Mouse (Mus musculus) kidney, adult 11 months (tissue): Measurements from ENCODE around the gene Gm49337.

Experiments used
- DNase-seq: peaks from one replicate; pipeline ENCODE4 v3.0.0; 2022

The Gm49337 gene

DNA sequence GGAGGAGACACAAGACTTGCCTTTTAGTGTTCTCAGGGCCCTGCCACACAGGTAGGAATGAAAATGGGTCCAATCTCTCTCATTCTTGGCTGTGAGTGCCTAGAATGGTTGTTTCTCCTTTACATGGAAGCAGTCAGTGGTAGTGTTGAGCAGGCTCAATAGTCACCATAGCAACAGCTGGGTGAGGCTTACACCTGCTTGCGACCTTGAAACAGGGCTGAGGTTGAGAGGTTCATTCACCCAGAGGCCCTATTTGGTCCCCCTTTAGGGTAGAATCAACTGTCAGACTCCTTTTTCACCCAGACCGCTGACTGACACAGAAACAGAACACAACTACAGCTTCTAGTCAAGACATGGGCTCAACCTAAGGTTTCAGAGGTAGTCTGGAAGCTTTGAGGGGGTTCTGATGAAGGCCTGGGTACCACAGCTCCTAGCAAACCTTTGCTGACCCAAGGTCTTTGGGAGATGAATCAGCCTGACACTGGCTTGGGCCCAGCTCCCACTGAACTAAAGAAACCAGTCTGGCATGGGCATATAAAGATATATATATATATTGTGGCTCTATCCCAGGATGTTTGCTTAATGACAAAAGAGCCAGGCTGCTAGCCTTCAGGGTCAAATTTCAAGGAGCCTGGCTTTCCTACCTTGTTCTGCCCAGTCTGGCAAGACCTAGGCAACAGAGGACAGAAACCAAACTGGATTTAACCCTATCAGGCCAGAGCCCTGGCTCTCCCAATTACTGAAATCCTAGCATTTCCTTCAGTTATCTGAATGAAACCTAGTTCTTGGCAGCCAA lies 8.2 kb upstream of the Gm49337 start:
- DNase-seq = no peak

- DNase-seq = no peak
These were observed 7.3 kb upstream of the Gm49337 start for GRCm38 (mm10) chr4:116165708-116166407.

DNA sequence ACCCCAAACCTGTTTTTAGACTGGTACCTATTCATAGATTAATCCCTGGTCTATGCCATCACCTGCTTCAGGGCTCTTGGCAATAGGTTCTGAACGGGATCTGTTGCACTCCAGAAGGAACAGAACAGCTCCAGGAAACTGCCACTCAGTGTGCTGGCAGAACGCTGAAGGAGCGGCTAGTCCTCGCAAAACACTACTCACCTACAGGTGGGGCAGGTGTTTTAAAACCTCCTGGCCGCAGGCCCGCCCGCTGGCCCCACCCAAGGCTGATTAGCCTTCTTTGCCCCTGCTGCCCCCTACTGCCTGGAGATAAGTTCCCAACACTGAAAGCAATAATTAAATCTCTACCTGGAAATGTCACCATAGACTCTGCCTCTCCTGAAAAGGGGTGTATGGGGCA lies 5.8 kb upstream of the Gm49337 start, which contains the start of gene Tspan1:
Tspan1 (minus strand) TSS at position 198 of the 400 bp plus-strand sequence.
- peak; percentile 62 for DNase-seq

DNA sequence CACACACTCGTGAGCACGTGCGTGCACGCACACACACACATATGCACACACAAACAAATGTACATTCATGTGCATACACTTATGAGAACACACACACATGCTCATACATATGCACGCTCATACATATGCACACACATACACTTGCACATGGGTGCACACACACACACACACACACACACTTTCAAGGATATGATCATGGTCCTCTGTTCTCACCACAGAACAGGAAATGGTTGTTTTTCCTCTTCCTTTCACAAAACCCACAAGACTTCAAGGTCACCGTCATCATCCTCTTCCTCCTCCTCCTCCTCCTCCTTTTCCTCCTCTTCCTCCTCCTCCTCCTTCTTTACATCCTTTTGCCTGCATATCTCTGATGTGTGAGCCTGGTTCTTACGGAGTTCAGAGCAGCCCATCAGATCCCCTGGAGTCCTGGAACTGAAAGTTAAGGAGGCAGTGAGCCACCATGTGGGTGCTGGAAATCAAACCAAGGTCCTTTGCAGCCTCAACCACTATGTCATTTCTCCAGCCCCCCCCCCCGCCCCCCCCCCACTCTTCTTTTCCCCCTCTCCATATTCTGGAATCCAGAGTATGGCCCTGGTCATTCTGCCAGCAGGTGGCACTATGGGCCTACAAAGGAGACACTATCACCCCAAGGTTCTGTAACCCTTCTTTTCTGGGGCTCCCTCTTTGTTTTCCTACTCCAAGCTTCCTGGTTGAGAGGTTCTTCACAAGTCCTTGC lies 4.4 kb upstream of the Gm49337 start:
- DNase-seq = peak; percentile 48

GRCm38 (mm10) chr4:116169353-116169672 lies 3.9 kb upstream of the Gm49337 start:
- no peak for DNase-seq

DNA sequence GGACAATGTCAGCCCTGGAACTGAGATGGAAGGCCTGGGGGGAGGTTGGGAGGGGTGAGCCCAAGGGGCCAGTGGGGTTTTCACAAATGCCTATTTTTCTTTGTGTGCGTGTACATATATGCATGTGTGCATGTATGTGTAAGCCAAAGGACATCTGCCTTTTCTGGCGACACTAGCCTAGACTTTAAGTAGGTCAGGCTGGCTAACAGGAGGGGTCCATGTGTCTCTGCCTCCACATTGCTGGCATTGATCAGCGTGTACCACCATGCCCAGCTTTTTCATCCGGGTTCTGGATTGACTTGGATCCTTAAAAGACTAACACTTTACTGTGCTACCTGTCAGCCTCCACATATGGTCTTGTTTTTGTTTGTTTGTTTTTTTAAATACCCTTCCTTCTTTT lies 568 bp downstream of the Gm49337 start:
- DNase-seq = no peak

- peak; percentile 86 for DNase-seq
These were observed 1.4 kb downstream of the Gm49337 start for GRCm38 (mm10) chr4:116174466-116175116.

GRCm38 (mm10) chr4:116175136-116175535 lies 2.0 kb downstream of the Gm49337 start:
- DNase-seq = no peak

DNA sequence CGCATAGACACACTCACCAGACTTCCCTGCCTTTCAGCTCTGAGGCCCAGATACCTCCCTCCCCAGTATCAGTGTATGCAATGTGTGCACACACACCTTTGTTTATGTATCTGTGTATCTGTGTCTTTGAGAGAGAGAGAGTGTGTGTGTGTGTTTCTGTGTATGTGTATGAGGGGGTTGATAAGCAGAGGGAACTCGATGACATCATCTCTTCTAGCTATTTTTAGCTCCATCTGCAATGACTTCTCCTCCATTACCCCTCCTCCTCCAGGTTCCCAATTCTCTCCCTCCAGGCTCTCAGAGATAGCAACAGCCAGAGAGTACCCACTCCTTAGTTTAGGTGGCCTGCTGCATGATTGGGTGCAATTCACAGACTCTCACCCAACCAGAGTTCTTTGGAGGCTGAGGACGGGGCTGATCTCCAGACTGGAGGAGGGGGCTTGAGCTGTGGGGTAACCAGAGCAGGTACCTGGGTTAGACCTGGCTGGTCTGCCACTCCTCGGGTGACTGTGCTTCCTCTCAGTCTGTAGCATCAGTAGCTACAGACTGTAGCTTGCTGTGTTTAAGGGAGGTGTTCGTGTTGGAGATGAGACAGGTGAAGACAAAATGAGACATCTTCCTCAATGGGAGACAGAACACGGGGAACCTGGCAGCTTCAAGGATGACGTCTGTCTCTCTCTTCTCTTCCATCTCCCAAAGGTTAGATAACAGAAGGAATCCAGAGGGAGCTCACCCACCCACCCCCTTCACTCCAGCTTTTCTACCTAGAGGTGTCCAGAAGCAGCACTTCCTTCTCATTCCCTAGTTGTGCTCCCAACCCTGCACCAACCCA lies 2.7 kb downstream of the Gm49337 start:
- DNase-seq = no peak

DNA sequence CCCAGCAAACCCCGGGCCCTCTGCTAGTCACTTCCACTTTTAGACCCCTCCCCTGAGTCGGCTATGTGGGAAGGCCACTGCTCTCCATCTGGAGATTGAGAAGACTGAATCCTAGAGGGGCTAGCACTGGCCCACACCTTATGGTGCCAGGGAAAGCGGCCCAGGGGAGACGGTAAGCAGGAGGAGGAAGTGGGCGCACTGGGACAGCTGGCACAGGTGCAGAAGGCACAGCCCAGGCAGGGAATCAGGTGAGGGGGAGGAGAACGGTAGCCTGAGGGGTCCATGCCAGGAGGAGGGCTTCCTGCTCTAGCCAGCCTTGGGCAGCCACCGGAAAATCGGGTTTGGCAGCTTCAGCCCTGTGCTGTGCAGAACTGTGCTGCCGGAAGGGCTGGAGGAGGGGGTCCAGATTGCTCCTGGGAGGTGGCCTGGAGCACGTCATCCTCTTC lies 3.4 kb downstream of the Gm49337 start:
- peak; percentile 89 for DNase-seq

- DNase-seq = peak; percentile 87
These were observed 4.0 kb downstream of the Gm49337 start for GRCm38 (mm10) chr4:116177140-116177539.

DNA sequence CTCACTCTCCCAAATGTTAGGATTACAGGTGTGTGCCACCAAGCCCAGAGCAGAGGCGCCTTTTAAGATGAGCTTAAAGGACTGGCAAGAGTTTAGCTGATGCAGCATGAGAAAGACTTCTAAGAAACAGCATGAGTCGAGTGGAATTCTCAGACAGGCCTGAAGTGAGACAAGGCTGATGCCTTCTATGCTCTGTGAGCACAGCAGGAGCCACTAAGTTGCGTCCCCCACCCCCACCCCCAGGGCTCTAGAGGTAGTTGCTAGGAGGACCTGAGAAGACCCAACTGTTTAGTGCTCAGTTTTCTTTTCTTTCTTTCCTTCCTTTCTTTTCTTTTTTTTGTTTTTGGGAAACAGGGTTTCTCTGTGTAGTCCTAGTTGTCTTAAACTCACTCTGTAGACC lies 8.9 kb downstream of the Gm49337 start:
- no peak for DNase-seq

GRCm38 (mm10) chr4:116182745-116183144 lies 9.6 kb downstream of the Gm49337 start:
- no peak for DNase-seq

DNA sequence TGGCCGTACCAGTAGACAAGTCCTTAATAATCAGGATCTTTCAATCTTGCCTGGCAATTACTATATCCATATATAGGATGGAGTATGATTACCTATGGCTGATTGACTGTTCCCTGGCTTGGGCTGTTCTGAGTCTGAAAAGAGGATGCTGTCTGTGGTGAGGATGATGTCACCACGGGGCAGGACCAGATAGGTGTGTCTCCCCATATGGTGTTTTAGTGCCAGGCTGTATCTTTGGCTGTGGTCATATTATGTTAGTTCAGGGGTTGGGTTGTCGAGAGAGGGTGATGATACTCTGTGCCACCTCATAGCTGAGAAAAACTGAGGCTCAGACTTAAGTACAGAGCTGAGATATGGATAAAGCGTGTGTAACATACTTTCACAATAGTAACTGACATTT lies 11.9 kb downstream of the Gm49337 start:
- no peak for DNase-seq

DNA sequence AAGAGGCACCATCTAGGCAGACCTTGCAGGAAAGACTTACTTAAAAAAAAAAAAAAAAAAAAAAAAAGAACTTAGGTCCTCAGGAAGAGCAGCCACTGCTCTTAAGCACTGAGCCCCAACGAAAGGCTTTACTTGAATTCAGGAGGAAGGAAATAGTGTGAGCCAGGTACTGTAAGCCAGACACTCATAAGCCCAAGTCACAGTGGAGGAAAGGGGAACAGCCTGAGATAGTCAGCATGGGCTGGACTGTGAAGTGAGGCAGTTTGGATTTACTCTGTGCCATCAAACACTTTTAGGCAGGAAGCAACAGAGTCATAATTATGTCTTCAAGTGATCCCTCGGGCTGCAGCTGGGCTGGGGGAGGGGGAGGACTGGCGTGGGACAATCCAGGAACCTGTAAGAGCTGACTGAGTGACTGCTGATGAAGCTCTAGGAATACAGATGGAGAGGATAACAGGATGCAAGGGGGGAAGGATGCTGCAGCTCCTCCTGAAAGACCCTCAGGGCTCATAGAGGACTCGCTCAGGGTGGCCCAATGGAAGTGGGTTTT lies 19.2 kb downstream of the Gm49337 start:
- DNase-seq = no peak

DNA sequence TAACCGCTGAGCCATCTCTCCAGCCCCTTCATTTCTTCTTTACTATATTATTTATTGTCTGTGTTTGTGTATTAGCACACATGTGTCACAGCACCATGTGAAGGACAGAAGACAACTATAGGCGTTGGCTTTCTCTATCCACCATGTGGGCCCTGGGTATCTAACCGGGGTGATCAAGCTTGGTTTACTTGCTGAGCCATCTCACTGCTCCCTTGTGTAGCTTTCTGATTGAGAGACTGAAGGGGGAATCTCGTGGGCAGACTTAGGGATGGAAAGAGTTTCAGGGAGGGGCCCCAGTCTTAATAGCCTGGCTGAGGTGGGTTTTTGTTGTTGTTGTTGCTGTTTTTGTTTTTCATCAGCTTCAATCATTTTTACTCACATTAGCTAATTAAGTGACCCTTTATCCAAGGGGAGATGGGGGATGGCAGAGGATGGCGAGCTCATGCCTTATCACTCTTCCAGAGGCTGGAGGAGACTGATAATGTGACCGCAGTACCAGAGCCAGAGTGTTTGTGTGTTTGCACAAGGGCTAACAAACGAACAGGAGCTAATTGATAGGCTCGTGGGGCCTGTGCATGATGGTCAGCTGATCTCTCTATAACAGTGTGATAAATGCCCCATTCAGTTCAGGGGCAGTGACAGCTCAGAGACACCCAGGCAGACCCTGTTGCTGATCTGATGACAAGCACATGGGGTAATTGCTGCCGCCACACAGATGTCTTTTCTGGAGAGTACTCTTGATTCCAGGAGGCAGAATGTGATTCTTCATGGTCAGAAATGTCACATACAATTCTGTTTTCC lies 20.6 kb downstream of the Gm49337 start:
- no peak for DNase-seq

- no peak for DNase-seq
These were observed 25.2 kb downstream of the Gm49337 start for GRCm38 (mm10) chr4:116198422-116198821.

- no peak for DNase-seq
These were observed 31.2 kb downstream of the Gm49337 start for GRCm38 (mm10) chr4:116204422-116204821.

GRCm38 (mm10) chr4:116206531-116206930 lies 33.3 kb downstream of the Gm49337 start:
- DNase-seq = no peak

DNA sequence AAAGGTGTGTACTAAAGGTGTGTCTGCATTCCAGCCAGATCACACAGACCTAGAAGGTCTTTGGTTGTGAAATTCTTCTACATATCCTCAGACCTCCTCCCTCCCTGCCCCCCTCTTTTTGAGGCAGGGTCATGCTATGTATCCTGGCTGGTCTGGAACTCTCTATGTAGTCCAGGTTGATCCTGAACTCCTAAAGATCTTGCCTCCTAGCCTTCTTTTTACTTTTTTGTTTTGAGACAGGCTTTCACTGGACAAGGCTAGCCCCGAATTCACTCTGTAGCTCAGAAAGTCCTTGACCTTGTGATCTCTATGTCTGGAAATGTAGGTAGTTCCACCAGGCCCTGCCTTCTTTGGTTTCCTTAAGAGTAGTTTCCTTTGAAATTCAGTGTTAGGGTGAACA lies 35.7 kb downstream of the Gm49337 start:
- DNase-seq = no peak
